Comparison of ENCODE assay signal across 8 mouse cellular contexts in genomic region chr3:142496113-142497101, GRCm38 (mm10). TPM values are rescaled to one million over a fixed set of nuclear protein-coding genes. Genes with fewer than 3 reads are reported as not detected.
A peak's percentile ranks its signal among the peaks of the same experiment; 100 is the strongest.
DNase-seq lines count a peak whose midpoint lies in the region; ATAC-seq lines count a peak whose summit lies in the region.

No protein-coding gene starts in this region.

- peaks cover 3% of the 10 kb centered on the region; the same call in 1 of the 2 replicates for H3K27me3 ChIP-seq in heart, embryonic 14.5 days (ENCODE audit: control insufficient read depth, insufficient read depth, low read length)
- no peaks in the 10 kb centered on the region; the same call in 1 of the 2 replicates for H3K27me3 ChIP-seq in liver, embryonic 15.5 days
- H3K27me3 ChIP-seq in stomach, embryonic 14.5 days (ENCODE audit: control insufficient read depth, insufficient read depth, low read length), result no peaks in the 10 kb centered on the region

- ATAC-seq in heart, embryonic 14.5 days (ENCODE audit: insufficient number of reproducible peaks, insufficient read depth, low FRiP score, low read depth), result no peak
- ATAC-seq in liver, embryonic 15.5 days (ENCODE audit: insufficient read depth), result no peak
- ATAC-seq in stomach, embryonic 14.5 days (ENCODE audit: insufficient number of reproducible peaks, insufficient read depth, low FRiP score, low read depth), result no peak

- no peaks in the 10 kb centered on the region for H3K36me3 ChIP-seq in heart, embryonic 14.5 days (ENCODE audit: control insufficient read depth, insufficient read depth, low read length)
- H3K36me3 ChIP-seq in liver, embryonic 15.5 days (replicated peaks), result no peaks in the 10 kb centered on the region
- no peaks in the 10 kb centered on the region for H3K36me3 ChIP-seq in stomach, embryonic 14.5 days (ENCODE audit: control insufficient read depth, insufficient read depth, low read length)

- H3K27ac ChIP-seq in heart, embryonic 14.5 days (replicated peaks in 1 of 2; ENCODE audit: control insufficient read depth in 1 of 2, insufficient read depth in 1 of 2, low read depth in 2 of 2, low read length in 2 of 2), result peak overlapping the region; percentile 0 to 33; a peak in 2 of 4 replicates
- 0 out of 2 replicates have a peak overlapping the region, but pooled peaks have one; percentile 19 for H3K27ac ChIP-seq in liver, embryonic 15.5 days (replicated peaks)
- no peak overlapping the region for H3K27ac ChIP-seq in stomach, embryonic 14.5 days (ENCODE audit: low read length)

- no peak overlapping the region for H3K9ac ChIP-seq in heart, embryonic 14.5 days (ENCODE audit: low read length)
- H3K9ac ChIP-seq in liver, embryonic 15.5 days, result no peak overlapping the region
- no peak overlapping the region for H3K9ac ChIP-seq in stomach, embryonic 14.5 days (replicated peaks; ENCODE audit: low read depth, low read length)

- 50% methylated on average over 14 of the region's 14 CpGs for WGBS in heart, embryonic 14.5 days
- 23% methylated on average over 14 of the region's 14 CpGs for WGBS in liver, embryonic 15.5 days (ENCODE audit: insufficient replicate concordance)
- 48% methylated on average over 14 of the region's 14 CpGs for WGBS in stomach, embryonic 14.5 days

- H3K9me3 ChIP-seq in heart, embryonic 14.5 days (ENCODE audit: control insufficient read depth, low read length), result no peaks in the 10 kb centered on the region
- H3K9me3 ChIP-seq in liver, embryonic 15.5 days (replicated peaks), result no peaks in the 10 kb centered on the region
- no peaks in the 10 kb centered on the region for H3K9me3 ChIP-seq in stomach, embryonic 14.5 days (ENCODE audit: control insufficient read depth, low read depth, low read length)

- DNase-seq in adrenal gland, adult 2 months, result peak; percentile 33
- DNase-seq in adrenal gland, adult 18-20 months (ENCODE audit: low spot score in 2 of 2), result no peak
- DNase-seq in A20 (ENCODE audit: low read depth, low spot score), result peak; percentile 53
- no peak for DNase-seq in T-cell, adult 2 months (ENCODE audit: low spot score)
- no peak for DNase-seq in cerebellum, postnatal 25 days

- H3K4me1 ChIP-seq in heart, embryonic 14.5 days (ENCODE audit: control insufficient read depth in 2 of 2, insufficient read depth in 2 of 2, low read length in 2 of 2), result no peaks in the 10 kb centered on the region
- no peaks in the 10 kb centered on the region for H3K4me1 ChIP-seq in liver, embryonic 15.5 days (replicated peaks)
- 0 out of 2 replicates have a peak, but pooled peaks cover 3% of the 10 kb centered on the region for H3K4me1 ChIP-seq in stomach, embryonic 14.5 days (ENCODE audit: control insufficient read depth, insufficient read depth, low read length)

- peak overlapping the region; percentile 50 for H3K4me2 ChIP-seq in heart, embryonic 14.5 days (ENCODE audit: low read length)
- peak overlapping the region; percentile 43 for H3K4me2 ChIP-seq in liver, embryonic 15.5 days
- peak overlapping the region; percentile 1; the same call in 1 of the 2 replicates for H3K4me2 ChIP-seq in stomach, embryonic 14.5 days (replicated peaks; ENCODE audit: low read depth, low read length)

- H3K4me3 ChIP-seq in heart, embryonic 14.5 days (ENCODE audit: control insufficient read depth in 1 of 2, insufficient read depth in 1 of 2, low read depth in 1 of 2, low read length in 2 of 2), result peak overlapping the region; percentile 13; a peak in 3 of 4 replicates
- H3K4me3 ChIP-seq in liver, embryonic 15.5 days (replicated peaks), result peak overlapping the region; percentile 27
- H3K4me3 ChIP-seq in stomach, embryonic 14.5 days (ENCODE audit: low read depth, low read length), result no peak overlapping the region

RNA-seq across cellular contexts. Expression of gene Gbp5, which starts 2.6 kb away (rescaled TPM):
- 1 to 10 TPM; 3.0 to 6.5 TPM for total RNA-seq in adrenal gland, adult 2 months (2021)
- 0.53 and 0.61 TPM in 2 replicates for polyA plus RNA-seq in adrenal gland, adult 2 months (2012; rRNA removed)
- 1 to 10 TPM; 3.4 to 6.7 TPM for total RNA-seq in adrenal gland, adult 18-20 months (2021)
- 0.11 and 0.34 TPM in 2 replicates for polyA plus RNA-seq in heart, embryonic 14.5 days (2014; fragmentation: Nextera tagmentation; extraction: Ambion mirVana)
- 0.07 and 0.13 TPM in 2 replicates for polyA plus RNA-seq in liver, embryonic 15.5 days (2015; fragmentation: Nextera tagmentation; extraction: Ambion mirVana)
- polyA plus RNA-seq in stomach, embryonic 14.5 days (2014; fragmentation: Nextera tagmentation; extraction: Ambion mirVana), result 0.07 TPM in 1 of 2 replicates, not detected in the other

RNA-seq across cellular contexts. Expression of gene Gbp7, which starts 33.7 kb away (rescaled TPM):
- 10 to 100 TPM; 13.5 to 16.4 TPM for total RNA-seq in adrenal gland, adult 2 months (2021)
- polyA plus RNA-seq in adrenal gland, adult 2 months (2012; rRNA removed), result 1.3 and 2.5 TPM in 2 replicates
- 10 to 100 TPM; 12.6 to 17.9 TPM for total RNA-seq in adrenal gland, adult 18-20 months (2021)
- polyA plus RNA-seq in heart, embryonic 14.5 days (2014; fragmentation: Nextera tagmentation; extraction: Ambion mirVana), result 2.9 and 3.6 TPM in 2 replicates
- 3.4 and 3.7 TPM in 2 replicates for polyA plus RNA-seq in liver, embryonic 15.5 days (2015; fragmentation: Nextera tagmentation; extraction: Ambion mirVana)
- polyA plus RNA-seq in stomach, embryonic 14.5 days (2014; fragmentation: Nextera tagmentation; extraction: Ambion mirVana), result 3.8 and 3.9 TPM in 2 replicates

Comparison
In these comparisons a context has a peak if more than half of its experiments do, and no peak if none do; other contexts are left out.
1. DNase-seq: peak in adrenal gland, adult 2 months (single experiment) and A20 (single experiment); none in adrenal gland, adult 18-20 months (0 of 2), T-cell, adult 2 months (single experiment) and cerebellum, postnatal 25 days (0 of 2).
2. Peak in every context shown above with its lines, with median percentiles within 50 percentile points of each other: H3K4me2 ChIP-seq.